Mouse (Mus musculus): ENCODE measurements around the gene Hscb. TPM values are rescaled to one million over a fixed set of nuclear protein-coding genes. Genes with fewer than 3 reads are reported as not detected.
A peak's percentile ranks its signal among the peaks of the same experiment; 100 is the strongest.

The Hscb gene
- total RNA-seq, 4 experiments from 2014 or later, result 12.1 to 15.6 (median 13.6) TPM

DNA sequence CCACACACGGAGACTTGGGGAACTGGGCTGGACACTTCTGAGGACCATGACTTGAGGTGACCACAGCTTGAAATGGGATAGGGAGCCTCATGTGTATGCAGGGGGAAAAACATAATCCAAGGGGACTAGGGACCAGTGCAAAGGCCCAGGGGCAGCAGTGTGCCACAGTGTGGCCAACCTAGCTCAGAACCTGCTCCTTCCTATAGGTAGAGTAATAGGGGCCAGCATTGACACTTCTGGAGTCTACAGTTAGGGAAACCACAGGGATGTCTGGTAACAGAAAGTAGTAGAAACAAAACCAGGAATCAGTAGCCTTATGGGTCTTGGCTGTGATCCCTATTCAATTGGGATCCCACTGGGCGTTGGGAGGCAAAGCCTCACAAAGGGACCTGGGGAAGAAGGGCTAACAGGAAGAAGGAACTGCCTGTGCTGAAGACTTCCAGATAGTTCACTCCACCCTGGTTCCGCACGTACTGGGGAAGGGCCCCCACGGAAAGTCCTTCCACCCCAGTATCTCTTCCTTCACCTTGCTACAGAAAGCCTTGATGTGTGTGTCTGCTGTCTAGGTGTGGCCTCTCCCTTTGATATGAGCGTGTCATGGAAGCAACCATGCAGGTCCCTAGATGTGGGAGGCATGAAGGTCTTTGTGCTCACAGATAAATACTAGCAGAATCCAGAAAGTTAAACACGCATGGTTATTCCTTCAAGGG, 57.9 kb downstream of the Hscb start:
- no peak for DNase-seq (ENCODE audit: low spot score in 2 of 2)

DNA sequence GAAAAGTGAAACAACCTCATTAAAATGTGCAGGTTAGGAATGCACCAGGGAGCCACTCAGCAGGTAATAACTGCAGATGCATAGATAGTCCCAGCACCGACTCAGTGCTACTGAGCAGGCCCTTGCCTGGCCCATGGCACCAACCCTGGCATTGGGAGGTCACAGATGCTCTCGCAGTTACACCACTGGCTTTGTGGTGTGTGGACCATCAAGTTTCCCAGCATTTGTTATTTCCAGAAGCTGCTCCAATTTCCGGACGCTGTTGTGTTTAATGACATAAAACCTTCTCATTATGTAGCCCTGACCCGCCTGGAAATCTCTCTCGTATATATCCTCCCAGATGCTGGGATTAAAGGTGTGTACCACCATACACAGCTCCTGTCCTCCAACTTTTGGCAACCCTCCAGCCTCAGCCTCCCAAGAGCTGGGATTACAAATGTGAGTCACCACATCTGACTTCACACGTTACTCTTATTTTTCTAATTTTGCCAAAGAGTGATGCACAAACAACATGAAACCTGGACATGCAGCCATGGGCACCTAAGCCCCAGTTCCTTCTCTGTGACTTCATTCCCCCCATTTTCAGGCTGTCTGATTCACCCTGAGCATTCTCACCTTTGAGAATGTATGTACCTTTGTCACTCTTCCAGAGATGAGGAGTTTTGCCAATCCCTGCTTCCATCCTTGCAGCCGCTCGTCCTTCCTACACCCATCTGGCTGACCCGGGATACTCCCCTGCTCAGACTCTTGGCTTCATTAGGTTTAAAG, 58.6 kb downstream of the Hscb start:
- no peak for DNase-seq (ENCODE audit: low spot score in 2 of 2)

DNA sequence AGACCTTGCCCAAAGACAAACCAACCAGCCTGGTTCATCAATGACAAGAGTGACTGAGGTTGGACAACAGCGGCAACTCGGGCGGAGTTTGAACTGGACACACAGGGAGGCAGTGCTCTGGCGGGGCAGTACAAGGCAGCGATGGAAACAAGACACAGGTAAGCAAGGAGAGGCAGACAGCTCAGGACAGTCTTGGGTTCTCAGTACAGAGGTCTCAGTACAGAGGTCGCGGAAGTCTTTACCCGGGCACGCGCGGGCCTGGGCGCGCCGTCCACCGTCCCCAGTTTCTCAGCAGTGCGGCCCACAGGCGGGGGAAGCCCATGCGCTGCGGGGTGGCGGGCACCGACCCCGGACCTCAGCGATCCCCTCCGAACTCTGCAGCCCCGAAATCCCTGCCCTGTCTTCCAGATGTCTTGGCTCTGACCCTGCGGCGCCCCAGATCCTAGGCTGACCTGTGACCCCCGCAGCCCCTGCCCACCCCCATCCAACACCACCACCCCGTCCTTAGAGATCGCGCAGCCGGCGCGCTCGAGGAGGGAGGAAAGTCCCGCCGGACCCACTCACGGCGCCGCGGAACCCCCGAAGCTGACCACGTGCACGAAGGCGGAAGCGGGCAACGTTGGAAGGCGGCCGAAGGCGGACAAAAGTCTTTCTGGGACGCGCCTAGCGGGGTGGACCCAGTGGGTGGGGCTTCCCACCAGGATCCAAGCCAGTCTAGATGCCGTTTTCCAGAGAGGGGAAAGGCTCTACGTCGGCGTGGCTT, 59.4 kb downstream of the Hscb start, which contains the start of gene Pus1:
TSS of gene Pus1 (minus strand) at position 662 of the 763 bp plus-strand sequence.
- DNase-seq (ENCODE audit: low spot score in 2 of 2), result peak; percentile 91 to 93

DNA sequence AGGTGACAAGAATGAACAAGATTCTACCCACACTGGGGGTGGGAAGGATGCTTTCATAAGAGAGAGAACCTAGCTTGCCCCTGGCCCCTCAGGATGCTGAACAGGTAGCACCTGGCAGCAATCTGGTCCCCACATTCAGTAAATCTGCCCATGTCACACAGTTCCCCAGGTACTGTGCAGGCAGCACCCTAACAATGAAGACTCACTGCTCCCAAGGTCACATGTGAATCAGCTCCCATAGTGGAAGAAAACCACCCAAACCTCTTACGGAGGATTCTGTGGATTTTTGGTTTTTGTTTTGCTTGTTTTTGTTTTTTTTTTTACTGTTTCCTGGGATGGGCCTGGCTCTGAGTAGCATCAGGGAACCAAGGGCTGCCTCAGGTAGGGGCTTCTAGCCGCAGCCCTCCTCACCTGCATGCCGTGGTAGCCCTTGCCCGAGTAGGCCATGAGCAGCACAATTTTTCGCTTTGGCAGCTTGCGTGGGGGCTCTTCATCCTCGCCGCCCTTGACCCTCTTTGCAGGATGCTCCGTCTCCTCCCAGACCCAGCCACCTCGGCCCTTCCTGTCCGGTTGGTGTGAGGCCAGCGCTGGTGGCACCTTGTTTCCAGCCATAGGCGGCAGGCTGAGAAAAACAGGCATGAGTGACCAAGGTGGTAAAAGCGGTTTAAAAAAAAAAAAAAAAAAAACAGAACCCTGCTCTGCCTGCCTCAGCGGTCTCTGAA, 60.1 kb downstream of the Hscb start:
- no peak for DNase-seq (ENCODE audit: low spot score in 2 of 2)

Other genes with a start within 250 kb of the Hscb start
- gene Noc4l, start 186.4 kb downstream of the Hscb start, total RNA-seq (2022), result 10 to 100 TPM; 20.0 to 31.3 (median 24.7) TPM
- gene Ddx51, start 186.3 kb downstream of the Hscb start, total RNA-seq (2022), result 10 to 100 TPM; 21.6 to 24.5 (median 22.8) TPM
- gene Ep400, start 69.1 kb downstream of the Hscb start, total RNA-seq (2022), result 100 to 1,000 TPM; 103 to 121 (median 118) TPM
- gene Pus1, start 59.1 kb downstream of the Hscb start, total RNA-seq (2022), result 10 to 100 TPM; 18.6 to 25.2 (median 19.7) TPM
- gene Ulk1, start 29.7 kb downstream of the Hscb start, total RNA-seq (2022), result 10 to 100 TPM; 59.2 to 67.2 (median 66.3) TPM
- 1 to 10 TPM; 1.3 to 1.9 (median 1.6) TPM for gene Chek2, start 202 bp upstream of the Hscb start, total RNA-seq (2022)
- 10 to 100 TPM in 3 of 4 experiments, 1 to 10 TPM in 1; 9.6 to 13.2 (median 11.1) TPM for gene Ttc28, start 40.0 kb upstream of the Hscb start, total RNA-seq (2022)